Comparison of ENCODE assay signal across 15 mouse cellular contexts in the genomic region with DNA sequence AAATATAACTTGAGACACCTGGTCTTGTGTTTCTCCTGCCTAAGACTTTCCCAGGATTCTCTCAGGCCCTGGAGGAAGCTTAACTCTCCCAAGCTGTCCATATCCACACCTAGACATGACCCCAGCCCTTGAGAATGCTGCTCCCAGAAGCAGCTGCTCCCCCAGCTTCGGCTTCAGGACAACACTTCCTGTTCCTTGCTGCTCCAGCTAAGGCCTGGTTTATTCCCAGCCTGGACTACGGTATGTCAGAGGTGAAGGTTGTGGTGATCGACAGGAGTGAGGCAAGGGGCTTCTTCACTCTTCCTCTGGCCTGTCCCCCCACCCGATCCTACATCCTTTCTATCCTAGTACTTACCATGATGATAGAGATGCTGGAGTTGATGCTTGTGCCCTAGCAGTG. TPM values are rescaled to one million over a fixed set of nuclear protein-coding genes. Genes with fewer than 3 reads are reported as not detected.
"Had no signal": no experiment of that assay in that cellular context is flagged by ENCODE, and none has a peak within 500 bp of the region (broad histone marks: within the 10 kb centered on the region; RNA-seq: fewer than 3 reads in every experiment).

No protein-coding gene starts in this region.

- H3K9me3 ChIP-seq: liver, embryonic 13.5 days; lung, embryonic 15.5 days; midbrain, embryonic 13.5 days; neural tube, embryonic 15.5 days; stomach, embryonic 15.5 days had no signal

- H3K4me3 ChIP-seq: left cerebral cortex, adult 2 months; liver, embryonic 13.5 days; lung, embryonic 15.5 days; midbrain, embryonic 13.5 days; neural tube, embryonic 15.5 days; stomach, embryonic 15.5 days had no signal

- H3K4me2 ChIP-seq: liver, embryonic 13.5 days; lung, embryonic 15.5 days; midbrain, embryonic 13.5 days; neural tube, embryonic 15.5 days; stomach, embryonic 15.5 days had no signal

- H3K9ac ChIP-seq: liver, embryonic 13.5 days; liver, postnatal 0 days; lung, embryonic 15.5 days; midbrain, embryonic 13.5 days; neural tube, embryonic 15.5 days; stomach, embryonic 15.5 days had no signal

- H3K27me3 ChIP-seq: midbrain, embryonic 13.5 days; neural tube, embryonic 15.5 days had no signal

- DNase-seq: kidney, adult 11 months; kidney, postnatal 14 days; liver; liver, embryonic 13.5 days; liver, postnatal 0 days; lung, postnatal 14 days; right cerebral cortex, postnatal 4 days; spleen, adult 18-20 months; thymus, postnatal 36 days had no signal

- H3K4me1 ChIP-seq: liver, embryonic 13.5 days had no signal

- H3K36me3 ChIP-seq: liver, embryonic 13.5 days; lung, embryonic 15.5 days; midbrain, embryonic 13.5 days; neural tube, embryonic 15.5 days; stomach, embryonic 15.5 days had no signal

- H3K27ac ChIP-seq: left cerebral cortex, adult 2 months; liver, embryonic 13.5 days; lung, embryonic 15.5 days; midbrain, embryonic 13.5 days; neural tube, embryonic 15.5 days; stomach, embryonic 15.5 days had no signal

- ATAC-seq: liver, postnatal 0 days; midbrain, embryonic 13.5 days had no signal

RNA-seq across cellular contexts. Expression of a gene that starts 1.4 kb away (rescaled TPM):
- polyA plus RNA-seq: intestine, embryonic 14.5 days; liver, postnatal 0 days; midbrain, embryonic 13.5 days had no signal
